Mouse (Mus musculus) limb, embryonic 12.5 days (tissue): ENCODE measurements around the gene Dlg1. TPM values are rescaled to one million over a fixed set of nuclear protein-coding genes. Genes with fewer than 3 reads are reported as not detected.

Source experiments
- ATAC-seq: fragments of 200-750 bp; cut with Nextera tagmentation; 2 replicates; pipeline ENCODE4 v1.8.0; 2017; ENCODE audit warnings: low read depth, moderate TSS enrichment; ENCODE audit not compliant: insufficient number of reproducible peaks, insufficient read depth, low FRiP score, low TSS enrichment
- H3K27ac ChIP-seq: fragments of 300-500 bp; sonication (generic); 2 replicates; pipeline ENCODE4 v1.5.1; 2016; ENCODE audit warnings: mild to moderate bottlenecking, moderate library complexity
- H3K27me3 ChIP-seq: fragments of 300-500 bp; sonication (generic); 2 replicates; pipeline ENCODE4 v1.6.1; 2016; ENCODE audit warnings: mild to moderate bottlenecking, moderate library complexity
- H3K36me3 ChIP-seq: fragments of 300-500 bp; sonication (generic); 2 replicates; pipeline ENCODE4 v1.6.1; 2016; ENCODE audit warnings: mild to moderate bottlenecking, moderate library complexity
- H3K4me1 ChIP-seq: fragments of 300-500 bp; sonication (generic); replicated peaks from 2 replicates; pipeline ENCODE4 v1.6.1; 2016
- H3K4me2 ChIP-seq: fragments of 300-500 bp; sonication (generic); 2 replicates; pipeline ENCODE4 v1.6.1; 2016; ENCODE audit warnings: mild to moderate bottlenecking, moderate library complexity
- H3K4me3 ChIP-seq: fragments of 300-500 bp; sonication (generic); replicated peaks from 2 replicates; pipeline ENCODE4 v1.5.1; 2016; ENCODE audit warnings: mild to moderate bottlenecking
- H3K9ac ChIP-seq: fragments of 300-500 bp; sonication (generic); replicated peaks from 2 replicates; pipeline ENCODE4 v1.6.1; 2016; ENCODE audit warnings: mild to moderate bottlenecking, moderate library complexity
- H3K9me3 ChIP-seq: fragments of 300-500 bp; sonication (generic); 2 replicates; pipeline ENCODE4 v1.6.1; 2016; ENCODE audit warnings: mild to moderate bottlenecking, moderate library complexity
- WGBS: fragments of 180-500 bp; shearing (Covaris S2); methylation state at CpG from one replicate; pipeline ENCODE4 v1.1.7; 2016; 5-methylcytosine and 5-hydroxymethylcytosine counted together
- polyA plus RNA-seq: library from polyadenylated mRNA; unstranded; fragments of >200 nt; fragmentation: Nextera tagmentation; extraction: Ambion mirVana; gene quantifications from 2 replicates; pipeline ENCODE4 v1.2.1, GENCODE M21; 2016

Dlg1 gene
- polyA plus RNA-seq, 1 experiment from 2014 or later: 42.9 TPM

- H3K27me3 ChIP-seq: 0 out of 2 replicates have a peak, but pooled peaks cover 5% of the 10 kb centered on the region
- peak overlapping the region; percentile 55 for H3K4me2 ChIP-seq
- peak overlapping the region; percentile 9; the same call in 1 of the 2 replicates for H3K27ac ChIP-seq
- no peaks in the 10 kb centered on the region for H3K36me3 ChIP-seq
- peak overlapping the region; percentile 5; the same call in 1 of the 2 replicates for H3K9ac ChIP-seq
- no peak for ATAC-seq
- no peaks in the 10 kb centered on the region for H3K9me3 ChIP-seq
- H3K4me1 ChIP-seq: peaks cover 14% of the 10 kb centered on the region
- 35% methylated on average over 20 of the region's 20 CpGs for WGBS
- peak overlapping the region; percentile 29 for H3K4me3 ChIP-seq
Observed at GRCm38 (mm10) chr16:31905891-31906825, 242.9 kb downstream of the Dlg1 start.

DNA sequence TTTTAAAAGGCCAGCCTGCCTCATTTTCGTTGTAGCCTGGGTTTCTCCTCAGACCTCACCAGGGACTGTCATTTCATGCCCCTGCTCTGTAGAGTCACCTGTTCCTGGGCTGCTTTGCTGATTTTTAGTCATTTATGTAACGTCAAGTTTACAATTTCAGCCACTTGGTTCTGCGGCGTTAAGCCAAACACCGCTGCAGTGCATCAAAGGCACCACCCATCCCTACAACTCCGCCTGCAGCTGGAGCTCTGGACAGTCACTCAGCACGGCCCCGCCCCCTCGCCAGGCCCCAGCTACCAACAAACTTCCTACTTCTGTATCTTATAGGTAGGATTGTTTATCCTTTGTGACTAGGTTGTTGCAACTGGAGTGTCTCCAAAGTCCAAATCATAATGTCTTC is 243.7 kb downstream of the Dlg1 start:
- Histone ChIP-seq H3K4me3 (peak overlapping the region; percentile 29), H3K27ac (peak overlapping the region; percentile 9; the same call in 1 of the 2 replicates), H3K27me3 (0 out of 2 replicates have a peak, but pooled peaks cover 5% of the 10 kb centered on the region), H3K36me3 (no peaks in the 10 kb centered on the region), H3K4me1 (peaks cover 14% of the 10 kb centered on the region), H3K9me3 (no peaks in the 10 kb centered on the region), H3K4me2 (peak overlapping the region; percentile 55), H3K9ac (peak overlapping the region; percentile 5; the same call in 1 of the 2 replicates)
- 3% methylated on average over 9 of the region's 9 CpGs for WGBS
- no peak for ATAC-seq

DNA sequence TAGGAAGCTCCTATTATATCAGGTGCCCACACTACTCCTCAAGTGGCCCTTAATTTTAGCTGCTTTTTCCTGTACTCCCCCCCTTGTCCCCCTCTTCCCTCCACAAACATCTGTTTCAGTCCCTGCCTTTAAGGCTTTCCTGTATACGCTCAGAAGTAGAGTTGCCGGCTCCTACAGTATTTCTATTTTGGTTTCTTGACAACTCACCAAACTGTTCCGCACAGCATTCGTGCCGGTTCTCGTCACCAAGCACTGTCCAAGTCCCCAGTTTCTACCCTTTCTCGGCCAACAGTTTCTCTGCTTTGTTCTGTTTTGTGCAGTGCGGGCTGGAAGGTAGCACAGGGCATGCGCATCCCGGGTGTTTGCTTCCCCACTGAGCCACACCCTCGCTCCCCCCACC is 245.7 kb downstream of the Dlg1 start:
- no peak overlapping the region for H3K4me3 ChIP-seq
- H3K27me3 ChIP-seq: 0 out of 2 replicates have a peak, but pooled peaks cover 5% of the 10 kb centered on the region
- peaks cover 14% of the 10 kb centered on the region for H3K4me1 ChIP-seq
- H3K9me3 ChIP-seq: no peaks in the 10 kb centered on the region
- no peak overlapping the region for H3K27ac ChIP-seq
- 0 out of 2 replicates have a peak overlapping the region, but pooled peaks have one; percentile 10 for H3K4me2 ChIP-seq
- H3K36me3 ChIP-seq: no peaks in the 10 kb centered on the region
- H3K9ac ChIP-seq: no peak overlapping the region
- 65% methylated on average over 11 of the region's 11 CpGs for WGBS
- no peak for ATAC-seq

GRCm38 (mm10) chr16:31910281-31910847 is 247.1 kb downstream of the Dlg1 start:
- WGBS: 72% methylated on average over 10 of the region's 10 CpGs
- 0 out of 2 replicates have a peak, but pooled peaks cover 5% of the 10 kb centered on the region for H3K27me3 ChIP-seq
- H3K27ac ChIP-seq: no peak overlapping the region
- H3K4me3 ChIP-seq: no peak overlapping the region
- H3K4me2 ChIP-seq: no peak overlapping the region
- no peaks in the 10 kb centered on the region for H3K36me3 ChIP-seq
- H3K9ac ChIP-seq: no peak overlapping the region
- peaks cover 14% of the 10 kb centered on the region for H3K4me1 ChIP-seq
- no peaks in the 10 kb centered on the region for H3K9me3 ChIP-seq
- ATAC-seq: no peak

DNA sequence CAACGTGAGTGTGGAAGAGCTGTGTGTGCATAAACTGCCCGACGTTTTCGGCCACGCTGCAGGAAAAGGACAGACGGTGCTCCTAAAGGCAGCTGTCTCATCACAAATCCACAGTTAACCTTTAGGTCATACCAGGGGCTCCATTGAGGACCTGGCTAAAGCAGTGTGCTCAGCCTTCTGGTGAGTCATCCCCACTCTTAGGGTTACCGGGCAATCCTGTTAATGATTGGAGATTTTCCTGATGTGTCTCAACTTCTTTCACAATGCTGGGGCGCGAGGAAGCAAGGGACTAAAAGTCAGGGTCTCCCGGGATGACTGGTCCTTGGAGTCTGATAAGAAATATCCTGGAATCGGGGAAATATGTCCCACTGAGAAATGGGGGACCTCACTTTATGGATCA is 254.5 kb downstream of the Dlg1 start:
- Histone ChIP-seq H3K4me3 (no peak overlapping the region), H3K9me3 (no peaks in the 10 kb centered on the region), H3K36me3 (no peaks in the 10 kb centered on the region), H3K4me2 (peak overlapping the region; percentile 40; the same call in 1 of the 2 replicates), H3K27ac (no peak overlapping the region), H3K9ac (no peak overlapping the region), H3K4me1 (peaks cover 3% of the 10 kb centered on the region; the same call in 1 of the 2 replicates), H3K27me3 (no peaks in the 10 kb centered on the region)
- no peak for ATAC-seq
- 76% methylated on average over 11 of the region's 11 CpGs for WGBS

GRCm38 (mm10) chr16:31918248-31918724 is 255.0 kb downstream of the Dlg1 start:
- whole genome bisulfite sequencing: 7% methylated on average over 14 of the region's 14 CpGs
- H3K4me3 ChIP-seq: no peak overlapping the region

DNA sequence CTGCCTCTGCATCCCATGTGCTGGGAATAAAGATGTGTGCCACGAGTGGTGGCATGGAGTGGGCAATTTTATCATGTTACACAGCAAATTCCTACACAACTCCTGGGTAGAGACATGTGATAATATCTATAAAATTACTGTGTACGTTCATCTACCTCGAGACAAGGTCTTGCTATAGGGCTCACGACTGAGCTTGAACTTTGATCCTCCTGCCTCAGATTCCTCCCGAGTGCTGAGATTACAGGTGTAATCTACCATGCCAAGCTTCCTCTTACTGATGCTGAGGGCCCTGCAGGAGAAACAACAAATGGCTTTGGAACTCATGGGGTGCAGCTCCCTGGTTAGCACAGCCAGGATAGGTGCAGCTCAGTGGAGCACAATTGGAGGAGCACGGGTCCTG is 261.1 kb downstream of the Dlg1 start:
- WGBS: 82% methylated on average over 6 of the region's 6 CpGs
- Histone ChIP-seq H3K36me3 (no peaks in the 10 kb centered on the region), H3K4me2 (no peak overlapping the region), H3K27me3 (no peaks in the 10 kb centered on the region), H3K4me1 (no peaks in the 10 kb centered on the region), H3K9me3 (no peaks in the 10 kb centered on the region), H3K27ac (no peak overlapping the region), H3K4me3 (no peak overlapping the region), H3K9ac (no peak overlapping the region)
- ATAC-seq: no peak

More at GRCm38 (mm10) chr16:31918248-31918724, 255.0 kb downstream of the Dlg1 start:
- Histone ChIP-seq H3K27ac (no peak overlapping the region), H3K4me2 (peak overlapping the region; percentile 40), H3K36me3 (no peaks in the 10 kb centered on the region), H3K9ac (no peak overlapping the region), H3K9me3 (no peaks in the 10 kb centered on the region), H3K4me1 (peaks cover 3% of the 10 kb centered on the region; the same call in 1 of the 2 replicates), H3K27me3 (no peaks in the 10 kb centered on the region)
- peak; percentile 47; the same call in 1 of the 2 replicates for ATAC-seq

Other genes starting within 250 kb of the Dlg1 start
- 18.7 and 18.8 TPM in 2 replicates for gene Bdh1, start 241.2 kb upstream of the Dlg1 start, polyA plus RNA-seq
- gene Meltf, start 215.4 kb downstream of the Dlg1 start, polyA plus RNA-seq: 0.50 and 0.70 TPM in 2 replicates